Mouse (Mus musculus) heart, embryonic 14.5 days (tissue): ENCODE measurements around the gene Bbip1. TPM values are rescaled to one million over a fixed set of nuclear protein-coding genes. Genes with fewer than 3 reads are reported as not detected.

ENCODE experiments used
- ATAC-seq: fragments of 200-750 bp; cut with Nextera tagmentation; 2 replicates; pipeline ENCODE4 v1.8.0; 2017; ENCODE audit warnings: low read depth, moderate TSS enrichment; ENCODE audit not compliant: insufficient number of reproducible peaks, insufficient read depth, low FRiP score
- H3K27ac ChIP-seq, 2 experiments: fragments of 200-500 bp in 1 of 2; fragments of 300-500 bp in 1 of 2; sonication (generic) in 1 of 2; replicated peaks in 1 of 2; 2 replicates each; pipeline ENCODE4 v1.5.1; 2012 to 2014; ENCODE audit warnings: low read depth in 2 of 2, low read length in 2 of 2, control low read depth in 1 of 2, mild to moderate bottlenecking in 1 of 2, mixed read lengths in 1 of 2; ENCODE audit not compliant: control insufficient read depth in 1 of 2, insufficient read depth in 1 of 2
- H3K27me3 ChIP-seq: fragments of 300-500 bp; sonication (generic); 2 replicates; pipeline ENCODE4 v1.6.1; 2014; ENCODE audit warnings: mild to moderate bottlenecking, low read length, control low read depth; ENCODE audit not compliant: control insufficient read depth, insufficient read depth
- H3K36me3 ChIP-seq: fragments of 300-500 bp; sonication (generic); 2 replicates; pipeline ENCODE4 v1.6.1; 2014; ENCODE audit warnings: mild to moderate bottlenecking, control low read depth, low read length, mixed read lengths; ENCODE audit not compliant: control insufficient read depth, insufficient read depth
- H3K4me1 ChIP-seq, 2 experiments: fragments of 200-500 bp in 1 of 2; fragments of 300-500 bp in 1 of 2; sonication (generic) in 1 of 2; 2 replicates each; pipeline ENCODE4 v1.6.1; 2012 to 2014; ENCODE audit warnings: low read length in 2 of 2, control low read depth in 1 of 2, mixed read lengths in 1 of 2; ENCODE audit not compliant: control insufficient read depth in 2 of 2, insufficient read depth in 2 of 2
- H3K4me2 ChIP-seq: fragments of 300-500 bp; sonication (generic); 2 replicates; pipeline ENCODE4 v1.6.1; 2014; ENCODE audit warnings: mild to moderate bottlenecking, low read length
- H3K4me3 ChIP-seq, 2 experiments: fragments of 200-500 bp in 1 of 2; fragments of 300-500 bp in 1 of 2; sonication (generic) in 1 of 2; 2 replicates each; pipeline ENCODE4 v1.5.1; 2012 to 2014; ENCODE audit warnings: low read length in 2 of 2, mild to moderate bottlenecking in 2 of 2, control low read depth in 1 of 2, low read depth in 1 of 2, moderate library complexity in 1 of 2; ENCODE audit not compliant: control insufficient read depth in 1 of 2, insufficient read depth in 1 of 2
- H3K9ac ChIP-seq: fragments of 300-500 bp; sonication (generic); 2 replicates; pipeline ENCODE4 v1.6.1; 2014; ENCODE audit warnings: mild to moderate bottlenecking, low read length
- H3K9me3 ChIP-seq: fragments of 300-500 bp; sonication (generic); 2 replicates; pipeline ENCODE4 v1.6.1; 2016; ENCODE audit warnings: low read length, control low read depth; ENCODE audit not compliant: control insufficient read depth
- WGBS: fragments of 180-500 bp; shearing (Covaris S2); extraction: QIAGEN DNeasy Blood & Tissue Kit; methylation state at CpG from one replicate; pipeline ENCODE4 v1.1.7; 2014; 5-methylcytosine and 5-hydroxymethylcytosine counted together
- polyA plus RNA-seq: library from polyadenylated mRNA; unstranded; fragments of >200 nt; fragmentation: Nextera tagmentation; extraction: Ambion mirVana; gene quantifications from 2 replicates; pipeline ENCODE4 v1.2.1, GENCODE M21; 2014

Gene Bbip1
- polyA plus RNA-seq, 1 experiment from 2014 or later = 73.4 TPM

DNA sequence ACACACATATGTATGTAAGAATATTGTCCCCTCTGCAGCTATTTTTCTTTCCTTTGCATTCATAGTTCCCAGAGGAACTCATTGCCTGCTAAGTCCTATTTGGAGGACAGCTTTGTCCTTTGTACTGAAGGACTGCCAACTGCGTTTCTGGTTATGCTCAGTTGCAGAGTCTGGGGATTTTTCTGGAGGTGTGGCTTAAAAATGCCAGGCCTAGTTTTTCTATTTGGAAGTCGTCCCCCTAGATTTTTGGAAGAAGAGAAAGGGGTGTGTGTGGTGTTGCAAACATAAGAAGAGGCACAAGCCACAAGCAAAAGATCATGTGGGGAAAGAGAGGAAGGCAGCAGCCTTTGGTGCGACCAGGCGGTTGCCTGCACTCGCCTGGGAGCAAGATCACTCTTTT is 46.4 kb downstream of the Bbip1 start:
- Histone ChIP-seq H3K27ac (peak overlapping the region; percentile 20 to 64), H3K4me1 (peaks cover 15 to 27% of the 10 kb centered on the region in 2 experiments), H3K9me3 (no peaks in the 10 kb centered on the region), H3K27me3 (no peaks in the 10 kb centered on the region), H3K36me3 (no peaks in the 10 kb centered on the region), H3K4me3 (no peak overlapping the region), H3K9ac (peak overlapping the region; percentile 21; the same call in 1 of the 2 replicates), H3K4me2 (no peak overlapping the region)
- ATAC-seq = no peak
- 61% methylated on average over 5 of the region's 5 CpGs for WGBS

DNA sequence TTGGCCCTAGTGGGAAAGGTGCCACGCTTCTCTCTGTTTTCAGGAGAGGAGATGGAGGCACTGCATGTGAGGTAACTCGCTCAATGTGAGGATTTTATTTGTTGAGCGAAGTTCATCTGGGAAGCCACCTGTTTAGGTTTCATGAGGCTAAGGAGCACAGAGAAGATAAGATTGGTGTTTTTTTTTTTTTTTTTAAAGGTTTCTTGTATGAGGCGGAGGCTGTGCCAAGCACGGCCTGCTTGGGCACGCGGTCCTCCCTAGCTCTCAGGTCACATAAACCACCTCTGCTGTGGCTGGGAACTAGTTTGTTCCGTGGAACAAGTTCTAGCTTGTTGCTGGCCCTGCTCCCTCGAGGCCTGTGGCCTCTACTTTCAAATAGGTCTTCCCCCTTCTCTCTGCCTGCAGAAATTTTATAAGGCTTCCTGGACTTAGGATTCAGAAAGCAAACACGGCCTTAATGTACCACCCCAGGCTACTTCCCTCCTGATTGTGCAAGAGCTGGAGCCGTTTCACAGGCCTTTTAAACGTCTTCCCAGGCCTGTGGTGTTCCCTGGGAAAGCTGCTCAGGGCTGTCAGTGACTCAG is 49.8 kb downstream of the Bbip1 start:
- Histone ChIP-seq H3K36me3 (no peaks in the 10 kb centered on the region), H3K9ac (no peak overlapping the region), H3K4me2 (no peak overlapping the region), H3K9me3 (no peaks in the 10 kb centered on the region), H3K4me1 (peaks cover 11 to 31% of the 10 kb centered on the region in 2 experiments), H3K27ac (no peak overlapping the region), H3K4me3 (no peak overlapping the region), H3K27me3 (no peaks in the 10 kb centered on the region)
- 78% methylated on average over 12 of the region's 12 CpGs for WGBS
- no peak for ATAC-seq

DNA sequence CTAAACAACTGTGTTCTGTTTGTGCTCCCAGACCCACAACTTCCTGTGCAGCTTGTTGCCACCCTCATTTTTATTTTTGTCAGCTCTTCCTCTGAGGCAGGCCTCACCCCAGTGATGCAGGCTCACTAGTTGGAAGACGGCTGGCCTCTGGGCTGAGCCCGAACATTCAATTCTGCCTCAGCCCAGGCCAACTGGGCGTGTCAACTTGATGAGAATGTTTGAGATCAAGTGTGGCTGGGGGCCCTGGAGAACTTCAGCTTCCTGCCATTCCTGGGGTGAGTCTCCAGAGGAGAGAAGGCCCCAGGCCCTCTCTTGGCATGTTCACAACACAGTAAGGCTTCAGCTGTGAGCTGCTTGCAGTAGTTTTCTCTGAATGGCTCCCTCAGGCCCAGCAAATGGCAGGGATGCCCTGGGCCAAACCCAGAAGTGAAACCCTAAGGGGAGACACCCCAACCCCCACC is 50.7 kb downstream of the Bbip1 start:
- 0 out of 4 replicates have a peak overlapping the region, but pooled peaks of 1 of the 2 experiments have one; percentile 5 for H3K27ac ChIP-seq
- H3K9ac ChIP-seq = no peak overlapping the region
- no peak overlapping the region for H3K4me2 ChIP-seq
- H3K27me3 ChIP-seq = no peaks in the 10 kb centered on the region
- H3K4me1 ChIP-seq = peaks cover 11 to 31% of the 10 kb centered on the region in 2 experiments
- no peak overlapping the region for H3K4me3 ChIP-seq
- no peaks in the 10 kb centered on the region for H3K36me3 ChIP-seq
- H3K9me3 ChIP-seq = no peaks in the 10 kb centered on the region
- 41% methylated on average over 3 of the region's 3 CpGs for WGBS
- no peak for ATAC-seq

DNA sequence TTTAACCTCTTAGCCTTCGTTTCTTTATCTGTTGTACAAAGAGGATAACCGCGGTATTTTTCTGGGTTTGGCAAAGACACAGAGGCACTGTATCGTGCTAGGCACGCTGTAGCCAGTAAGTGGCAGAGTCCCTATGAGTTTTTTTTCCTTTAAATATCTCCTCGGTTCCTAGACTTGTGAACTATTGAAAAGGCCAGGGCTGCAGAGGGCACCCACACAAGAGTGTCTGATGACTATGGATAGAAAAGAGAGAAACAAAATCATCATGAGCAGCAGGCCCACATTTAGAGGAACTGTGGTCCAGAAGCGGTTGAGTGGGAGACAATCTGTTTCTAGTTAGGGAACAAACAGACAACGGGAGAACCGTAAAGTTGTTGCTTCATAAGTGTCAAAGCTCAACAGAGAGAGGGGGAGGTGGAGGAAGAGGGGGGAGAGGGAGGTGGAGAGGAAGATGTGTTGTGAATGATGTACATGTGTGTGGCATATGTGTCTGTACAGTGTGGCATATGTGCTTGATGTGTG is 51.5 kb downstream of the Bbip1 start:
- Histone ChIP-seq H3K4me1 (peaks cover 7 to 25% of the 10 kb centered on the region in 2 experiments), H3K4me3 (no peak overlapping the region), H3K27me3 (no peaks in the 10 kb centered on the region), H3K9ac (no peak overlapping the region), H3K36me3 (no peaks in the 10 kb centered on the region), H3K4me2 (no peak overlapping the region), H3K9me3 (no peaks in the 10 kb centered on the region), H3K27ac (no peak overlapping the region)
- no peak for ATAC-seq
- WGBS = 47% methylated on average over 9 of the region's 9 CpGs

DNA sequence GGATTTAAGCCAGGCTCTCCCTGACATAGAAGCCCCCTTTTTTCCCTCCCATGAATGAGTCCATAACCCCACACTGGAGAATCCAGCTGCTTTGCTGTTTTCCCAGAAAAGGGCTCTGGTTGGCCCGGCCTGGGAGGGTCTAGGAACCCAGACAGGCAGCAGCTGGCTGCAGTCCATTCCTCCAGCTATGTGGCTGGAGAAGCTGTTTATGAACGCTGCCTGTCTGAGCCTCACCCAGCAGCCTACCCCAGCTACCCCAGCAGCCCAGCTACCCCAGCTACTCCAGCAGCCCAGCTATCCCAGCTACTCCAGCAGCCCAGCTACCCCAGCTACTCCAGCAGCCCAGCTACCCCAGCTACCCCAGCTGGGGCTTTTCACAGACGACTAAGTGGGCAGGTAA is 52.4 kb downstream of the Bbip1 start, which contains the start of gene Pdcd4:
Gene Pdcd4 (plus strand): TSS at position 171 of the 400 bp plus-strand sequence.
- H3K9ac ChIP-seq = no peak within 1 kb of the TSS
- 28% methylated on average over 3 of the region's 3 CpGs for WGBS
- no peak for ATAC-seq
- H3K4me1 ChIP-seq = peaks cover 7 to 21% of the 10 kb centered on the region in 2 experiments
- no peak within 1 kb of the TSS for H3K4me3 ChIP-seq
- H3K27me3 ChIP-seq = no peaks in the 10 kb centered on the region
- H3K4me2 ChIP-seq = no peak within 1 kb of the TSS
- H3K36me3 ChIP-seq = no peaks in the 10 kb centered on the region
- H3K9me3 ChIP-seq = no peaks in the 10 kb centered on the region
- H3K27ac ChIP-seq = peak within 1 kb of the TSS; percentile 46 to 54; a peak in 3 of 4 replicates

DNA sequence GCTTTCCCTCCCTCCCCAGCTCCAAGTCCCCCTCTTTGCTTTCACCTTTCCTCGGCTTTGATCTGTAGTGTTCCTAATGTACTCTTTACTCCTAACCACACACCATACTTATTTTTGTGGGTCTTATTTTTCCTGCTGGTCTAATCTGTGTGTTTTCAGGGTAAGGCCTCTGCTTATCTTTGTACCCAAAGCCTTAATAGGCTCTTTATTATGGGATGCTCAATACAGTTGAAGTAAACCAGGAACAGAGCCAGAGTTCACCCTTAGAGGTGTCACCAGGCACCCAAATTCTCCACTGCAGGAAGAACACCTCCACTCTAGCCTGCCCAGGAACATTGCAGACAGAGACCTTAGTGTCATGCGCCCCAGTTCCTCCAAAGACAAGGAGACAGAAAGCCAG is 52.9 kb downstream of the Bbip1 start:
- Histone ChIP-seq H3K4me3 (no peak overlapping the region), H3K4me2 (no peak overlapping the region), H3K9me3 (no peaks in the 10 kb centered on the region), H3K9ac (no peak overlapping the region), H3K27ac (peak overlapping the region in 1 of 2 experiments; percentile 46; a peak in 1 of 4 replicates), H3K4me1 (peaks cover 7 to 21% of the 10 kb centered on the region in 2 experiments), H3K27me3 (no peaks in the 10 kb centered on the region), H3K36me3 (no peaks in the 10 kb centered on the region)
- WGBS = 80% methylated on average over 2 of the region's 2 CpGs
- ATAC-seq = no peak

DNA sequence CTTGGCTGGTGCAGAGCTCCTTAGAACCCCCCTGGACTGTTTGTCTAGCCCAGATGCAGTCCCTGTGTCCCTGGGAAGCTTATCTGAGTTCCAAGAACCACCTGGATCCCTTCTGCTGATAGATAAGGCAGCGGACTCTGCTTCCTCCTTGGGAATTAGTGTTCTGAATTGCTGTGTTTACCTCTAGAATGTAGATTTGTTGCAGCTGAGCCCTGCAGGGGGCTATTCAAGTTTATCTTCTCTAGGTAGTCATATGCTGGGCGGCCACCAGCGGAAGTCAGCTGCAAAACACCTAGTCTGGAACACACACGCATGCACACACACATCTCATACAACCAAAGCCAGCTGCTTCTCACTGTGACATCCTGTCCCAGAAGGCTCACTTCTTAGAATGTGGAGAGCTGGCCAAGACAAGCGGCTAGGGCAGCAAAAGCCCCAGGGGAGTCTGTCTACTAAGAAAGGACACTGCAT is 53.6 kb downstream of the Bbip1 start:
- H3K4me2 ChIP-seq = no peak overlapping the region
- no peaks in the 10 kb centered on the region for H3K27me3 ChIP-seq
- no peaks in the 10 kb centered on the region for H3K9me3 ChIP-seq
- ATAC-seq = no peak
- H3K4me3 ChIP-seq = no peak overlapping the region
- WGBS = 52% methylated on average over 5 of the region's 5 CpGs
- H3K27ac ChIP-seq = no peak overlapping the region
- H3K4me1 ChIP-seq = peaks cover 7 to 21% of the 10 kb centered on the region in 2 experiments
- no peak overlapping the region for H3K9ac ChIP-seq
- no peaks in the 10 kb centered on the region for H3K36me3 ChIP-seq
